19 mouse cellular contexts compared by ENCODE assay signal in the genomic region with DNA sequence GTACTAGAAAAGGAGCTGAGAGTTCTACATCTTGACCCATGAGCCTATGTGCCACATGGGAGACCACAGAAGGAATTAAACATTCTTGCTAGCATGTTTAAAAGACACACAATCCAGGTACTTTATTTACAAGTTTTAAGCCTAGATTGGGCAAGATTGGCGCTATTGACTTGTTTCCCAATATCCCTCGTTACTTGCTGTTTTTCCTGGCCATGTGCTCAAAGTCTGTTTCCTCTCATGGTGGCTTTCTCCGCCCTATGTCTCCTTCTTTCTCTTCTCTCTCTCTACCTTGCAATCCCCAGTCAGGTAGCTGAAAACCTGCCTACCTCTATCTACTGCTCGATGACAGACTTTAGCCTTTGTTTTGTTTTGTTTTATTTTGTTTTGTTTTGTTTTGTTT. TPM values are rescaled to one million over a fixed set of nuclear protein-coding genes. Genes with fewer than 3 reads are reported as not detected.
DNase-seq lines count a peak whose midpoint lies in the region; ATAC-seq and TF ChIP-seq lines count a peak whose summit lies in the region.
"Had no signal": no experiment of that assay in that cellular context is flagged by ENCODE, and none has a peak within 500 bp of the region (broad histone marks: within the 10 kb centered on the region; RNA-seq: fewer than 3 reads in every experiment).

No protein-coding gene starts in this region.

- DNase-seq in liver, adult 2 months (ENCODE audit: extremely low read depth, low read depth, low spot score) = peak; percentile 71
- DNase-seq in liver = no peak
- DNase-seq in midbrain, embryonic 11.5 days (ENCODE audit: low spot score, missing footprints) = peak; percentile 57
- DNase-seq: adrenal gland, adult 2 months; adrenal gland, adult 8-10 months; adrenal gland, postnatal 10 days; adrenal gland, postnatal 14 days; adrenal gland, postnatal 25 days; adrenal gland, postnatal 36 days; B cell, adult 2 months; cerebellum, adult 11 months; cerebellum, adult 11-12 months; cerebellum, adult 18-20 months had no signal

- H3K9me3 ChIP-seq in midbrain, embryonic 11.5 days (ENCODE audit: control insufficient read depth, low read length) = no peaks in the 10 kb centered on the region
- H3K9me3 ChIP-seq in midbrain, embryonic 15.5 days = no peaks in the 10 kb centered on the region
- H3K9me3 ChIP-seq: G1E had no signal

- H3K4me1 ChIP-seq in liver, adult 2 months (ENCODE audit: control insufficient read depth, insufficient read depth, low read length) = no peaks in the 10 kb centered on the region
- peaks cover 2% of the 10 kb centered on the region; the same call in 1 of the 2 replicates for H3K4me1 ChIP-seq in midbrain, embryonic 11.5 days (ENCODE audit: control insufficient read depth, insufficient read depth, low read length)
- H3K4me1 ChIP-seq in midbrain, embryonic 15.5 days = peaks cover 7% of the 10 kb centered on the region

- 37% methylated on average over 4 of the region's 4 CpGs for WGBS in liver, adult 2 months
- 89% methylated on average over 4 of the region's 4 CpGs for WGBS in midbrain, embryonic 11.5 days
- 87% methylated on average over 4 of the region's 4 CpGs for WGBS in midbrain, embryonic 15.5 days

- no peak overlapping the region for H3K27ac ChIP-seq in liver, adult 2 months (replicated peaks; ENCODE audit: insufficient read depth, low read depth, low read length)
- no peak overlapping the region for H3K27ac ChIP-seq in midbrain, embryonic 11.5 days (ENCODE audit: low read depth, low read length)
- no peak overlapping the region for H3K27ac ChIP-seq in midbrain, embryonic 15.5 days

- no peak overlapping the region for H3K4me3 ChIP-seq in liver, adult 2 months (ENCODE audit: insufficient read depth, low read depth, low read length)
- H3K4me3 ChIP-seq in midbrain, embryonic 11.5 days (ENCODE audit: low read depth, low read length) = no peak overlapping the region
- no peak overlapping the region for H3K4me3 ChIP-seq in midbrain, embryonic 15.5 days

- H3K27me3 ChIP-seq in liver, adult 2 months (ENCODE audit: control insufficient read depth, insufficient read depth, low read length) = no peaks in the 10 kb centered on the region
- H3K27me3 ChIP-seq in midbrain, embryonic 11.5 days (ENCODE audit: control insufficient read depth, insufficient read depth, low read length) = no peaks in the 10 kb centered on the region
- H3K27me3 ChIP-seq in midbrain, embryonic 15.5 days (replicated peaks) = no peaks in the 10 kb centered on the region
- H3K27me3 ChIP-seq: CH12.LX, Patski had no signal

- no peak overlapping the region for H3K4me2 ChIP-seq in midbrain, embryonic 11.5 days
- no peak overlapping the region for H3K4me2 ChIP-seq in midbrain, embryonic 15.5 days

- no peak for ATAC-seq in midbrain, embryonic 11.5 days (ENCODE audit: low FRiP score)
- ATAC-seq in midbrain, embryonic 15.5 days (replicated peaks) = no peak
- ATAC-seq: activated CD4-positive, CD25-positive, alpha-beta regulatory T cell, adult 4 months; CD4-positive, CD25-positive, alpha-beta regulatory T cell, adult 4 months; Patski had no signal

- no peaks in the 10 kb centered on the region for H3K36me3 ChIP-seq in liver, adult 2 months (ENCODE audit: control insufficient read depth, insufficient read depth, low read length)
- no peaks in the 10 kb centered on the region for H3K36me3 ChIP-seq in midbrain, embryonic 11.5 days (ENCODE audit: control insufficient read depth, insufficient read depth, low read length)
- no peaks in the 10 kb centered on the region for H3K36me3 ChIP-seq in midbrain, embryonic 15.5 days (replicated peaks)
- H3K36me3 ChIP-seq: G1E had no signal

- TF ChIP-seq POLR2A in liver, adult 2 months (IDR thresholded peaks at IDR 0.05; ENCODE audit: extremely low read depth, insufficient read depth, low read length) = no peak

- no peaks in the 10 kb centered on the region for H3K79me2 ChIP-seq in liver, adult 2 months (ENCODE audit: control insufficient read depth, insufficient read depth, low read length)

- H3K9ac ChIP-seq in liver, adult 2 months (ENCODE audit: low read depth, low read length) = no peak overlapping the region
- no peak overlapping the region for H3K9ac ChIP-seq in midbrain, embryonic 11.5 days (ENCODE audit: low read length)
- no peak overlapping the region for H3K9ac ChIP-seq in midbrain, embryonic 15.5 days

- TF ChIP-seq CTCF in liver, adult 2 months (IDR thresholded peaks at IDR 0.05; ENCODE audit: low read depth, low read length) = no peak

RNA-seq across cellular contexts. Expression of a gene that starts 3.6 kb away (rescaled TPM):
- 14.7 and 17.3 TPM in 2 replicates for total RNA-seq in liver, adult 2 months (2014; rRNA removed)
- polyA plus RNA-seq in liver, adult 2 months (2012; rRNA removed) = 4.9 and 5.2 TPM in 2 replicates
- 22.7 and 24.0 TPM in 2 replicates for polyA plus RNA-seq in midbrain, embryonic 11.5 days (2014; fragmentation: Nextera tagmentation; extraction: Ambion mirVana)
- polyA plus RNA-seq in midbrain, embryonic 15.5 days (2015; fragmentation: Nextera tagmentation; extraction: Ambion mirVana) = 24.4 and 29.1 TPM in 2 replicates

RNA-seq across cellular contexts. Expression of a gene that starts 27.9 kb away (rescaled TPM):
- 1.8 and 2.3 TPM in 2 replicates for total RNA-seq in liver, adult 2 months (2014; rRNA removed)
- 0.42 and 0.88 TPM in 2 replicates for polyA plus RNA-seq in liver, adult 2 months (2012; rRNA removed)
- 11.5 and 12.1 TPM in 2 replicates for polyA plus RNA-seq in midbrain, embryonic 11.5 days (2014; fragmentation: Nextera tagmentation; extraction: Ambion mirVana)
- polyA plus RNA-seq in midbrain, embryonic 15.5 days (2015; fragmentation: Nextera tagmentation; extraction: Ambion mirVana) = 3.1 and 3.3 TPM in 2 replicates
